Mouse (Mus musculus) heart, embryonic 16.5 days (tissue): ENCODE data around the gene Olfr297. TPM values are rescaled to one million over a fixed set of nuclear protein-coding genes. Genes with fewer than 3 reads are reported as not detected.

ENCODE experiments used
- ATAC-seq: fragments of 200-750 bp; cut with Nextera tagmentation; replicated peaks from 2 replicates; pipeline ENCODE4 v1.8.0; 2017; ENCODE audit warnings: moderate number of reproducible peaks; ENCODE audit not compliant: insufficient read depth, low FRiP score; ENCODE audit errors: extremely low read depth
- H3K27ac ChIP-seq: fragments of 300-500 bp; sonication (generic); 2 replicates; pipeline ENCODE4 v1.5.1; 2014; ENCODE audit warnings: mild to moderate bottlenecking, low read length, control low read depth, moderate library complexity
- H3K27me3 ChIP-seq: fragments of 300-500 bp; sonication (generic); 2 replicates; pipeline ENCODE4 v1.6.1; 2014; ENCODE audit warnings: low read length, mixed read lengths; ENCODE audit not compliant: control insufficient read depth, insufficient read depth
- H3K36me3 ChIP-seq: fragments of 300-500 bp; sonication (generic); 2 replicates; pipeline ENCODE4 v1.6.1; 2014; ENCODE audit not compliant: control insufficient read depth, insufficient read depth
- H3K4me1 ChIP-seq: fragments of 300-500 bp; sonication (generic); 2 replicates; pipeline ENCODE4 v1.6.1; 2014; ENCODE audit warnings: low read length, mixed read lengths; ENCODE audit not compliant: control insufficient read depth, insufficient read depth
- H3K4me2 ChIP-seq: fragments of 300-500 bp; sonication (generic); 2 replicates; pipeline ENCODE4 v1.6.1; 2014; ENCODE audit warnings: low read depth, mild to moderate bottlenecking, control low read depth, low read length
- H3K4me3 ChIP-seq: fragments of 300-500 bp; sonication (generic); 2 replicates; pipeline ENCODE4 v1.5.1; 2014; ENCODE audit warnings: mild to moderate bottlenecking, control low read depth, low read length
- H3K9ac ChIP-seq: fragments of 300-500 bp; sonication (generic); 2 replicates; pipeline ENCODE4 v1.6.1; 2014; ENCODE audit warnings: low read length, control low read depth
- H3K9me3 ChIP-seq: fragments of 300-500 bp; sonication (generic); replicated peaks from 2 replicates; pipeline ENCODE4 v1.6.1; 2016; ENCODE audit warnings: low read length; ENCODE audit not compliant: control insufficient read depth
- WGBS: fragments of 180-500 bp; shearing (Covaris S2); extraction: QIAGEN DNeasy Blood & Tissue Kit; methylation state at CpG from one replicate; pipeline ENCODE4 v1.1.7; 2014; 5-methylcytosine and 5-hydroxymethylcytosine counted together
- polyA plus RNA-seq: library from polyadenylated mRNA; unstranded; fragments of >200 nt; fragmentation: Nextera tagmentation; extraction: Ambion mirVana; gene quantifications from 2 replicates; pipeline ENCODE4 v1.2.1, GENCODE M21; 2015

Gene Olfr297
- not detected in 2 replicates for polyA plus RNA-seq

- Histone ChIP-seq H3K27me3 (no peaks in the 10 kb centered on the region), H3K4me3 (no peak within 1 kb of the TSS), H3K9ac (no peak within 1 kb of the TSS), H3K4me2 (no peak within 1 kb of the TSS), H3K27ac (no peak within 1 kb of the TSS), H3K9me3 (no peaks in the 10 kb centered on the region), H3K4me1 (no peaks in the 10 kb centered on the region), H3K36me3 (no peaks in the 10 kb centered on the region)
- no peak for ATAC-seq
These were observed at the start of gene Olfr297 for GRCm38 (mm10) chr7:86519668-86520067. Gene Olfr297 (plus strand): TSS chr7:86519968.

- no peak within 1 kb of the TSS for H3K27ac ChIP-seq
- no peak for ATAC-seq
- no peak within 1 kb of the TSS for H3K9ac ChIP-seq
- H3K27me3 ChIP-seq, result no peaks in the 10 kb centered on the region
- H3K36me3 ChIP-seq, result no peaks in the 10 kb centered on the region
- H3K4me2 ChIP-seq, result no peak within 1 kb of the TSS
- H3K4me1 ChIP-seq, result no peaks in the 10 kb centered on the region
- WGBS, result 72% methylated on average over 1 of the region's 1 CpGs
- H3K4me3 ChIP-seq, result no peak within 1 kb of the TSS
- H3K9me3 ChIP-seq, result no peaks in the 10 kb centered on the region
These were observed 27.4 kb upstream of the Olfr297 start, which contains the start of gene Olfr298 for GRCm38 (mm10) chr7:86492384-86492783. Gene Olfr298 (minus strand): TSS chr7:86492484.

Other genes starting within 250 kb of the Olfr297 start
- gene Olfr310, start 242.8 kb upstream of the Olfr297 start, polyA plus RNA-seq, result not detected in 2 replicates
- not detected in 2 replicates for gene Olfr309, start 206.3 kb upstream of the Olfr297 start, polyA plus RNA-seq
- gene Olfr308, start 194.3 kb upstream of the Olfr297 start, polyA plus RNA-seq, result not detected in 2 replicates
- not detected in 2 replicates for gene Olfr307, start 182.4 kb upstream of the Olfr297 start, polyA plus RNA-seq
- not detected in 2 replicates for gene Olfr305, start 153.0 kb upstream of the Olfr297 start, polyA plus RNA-seq
- not detected in 2 replicates for gene Olfr304, start 133.3 kb upstream of the Olfr297 start, polyA plus RNA-seq
- gene Olfr303, start 122.2 kb upstream of the Olfr297 start, polyA plus RNA-seq, result not detected in 2 replicates
- not detected in 2 replicates for gene Olfr301, start 116.1 kb upstream of the Olfr297 start, polyA plus RNA-seq
- not detected in 2 replicates for gene Olfr299, start 60.0 kb upstream of the Olfr297 start, polyA plus RNA-seq
- gene Olfr298, start 27.5 kb upstream of the Olfr297 start, polyA plus RNA-seq, result not detected in 2 replicates
- gene Olfr295, start 63.9 kb downstream of the Olfr297 start, polyA plus RNA-seq, result not detected in 2 replicates
- not detected in 2 replicates for gene Olfr294, start 96.7 kb downstream of the Olfr297 start, polyA plus RNA-seq
- not detected in 2 replicates for gene Olfr293, start 129.1 kb downstream of the Olfr297 start, polyA plus RNA-seq
- not detected in 2 replicates for gene Olfr292, start 168.4 kb downstream of the Olfr297 start, polyA plus RNA-seq